Mouse (Mus musculus) cortical plate, adult 2 months (tissue): ENCODE measurements at regions not wholly inside any gene's neighbourhood (a gene's known extent, or its start where the extent isn't known, plus 50 kb on each side); places are given as distances from the start of the nearest gene placed in this dataset.

Experiments used
- CTCF ChIP-seq: fragments of 200-500 bp; IDR thresholded peaks from 2 replicates; pipeline ENCODE4 v1.5.1; 2011; ENCODE audit warnings: mild to moderate bottlenecking, control low read depth, low read length; ENCODE audit not compliant: insufficient read depth; ENCODE audit errors: extremely low read depth
- POLR2A ChIP-seq: fragments of 200-500 bp; IDR thresholded peaks from 2 replicates; pipeline ENCODE4 v1.6.1; 2011; ENCODE audit warnings: mild to moderate bottlenecking, low read length, control low read depth; ENCODE audit not compliant: insufficient read depth; ENCODE audit errors: extremely low read depth

DNA sequence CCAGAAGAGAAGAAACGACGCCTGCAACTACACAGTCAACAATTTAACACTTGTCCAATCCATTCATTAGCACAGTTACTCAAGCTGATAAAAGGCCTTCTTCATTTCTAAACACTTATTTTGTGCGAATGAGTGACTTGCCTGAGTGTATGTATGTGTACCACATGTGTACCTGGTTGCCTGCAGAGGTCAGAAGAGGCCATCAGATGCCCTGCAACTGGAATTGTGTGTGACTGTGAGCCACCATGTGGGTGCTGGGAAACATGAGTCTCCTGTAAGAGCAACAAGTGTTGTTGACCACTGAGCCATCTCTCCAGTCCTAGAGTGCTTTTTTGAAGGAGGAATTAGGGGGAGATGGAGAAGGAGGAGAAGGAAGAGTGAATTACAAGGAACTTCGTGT lies 90.2 kb upstream of the Foxq1 start:
- TF ChIP-seq CTCF: no peak
- no peak for TF ChIP-seq POLR2A
